9 mouse cellular contexts compared by ENCODE assay signal in genomic region chr5:139388694-139389675, GRCm38 (mm10). TPM values are rescaled to one million over a fixed set of nuclear protein-coding genes. Genes with fewer than 3 reads are reported as not detected.
DNase-seq lines count a peak whose midpoint lies in the region; ATAC-seq and TF ChIP-seq lines count a peak whose summit lies in the region.
"Had no signal": no experiment of that assay in that cellular context is flagged by ENCODE, and none has a peak within 500 bp of the region (broad histone marks: within the 10 kb centered on the region; RNA-seq: fewer than 3 reads in every experiment).

No protein-coding gene starts in this region.

- H3K36me3 ChIP-seq in heart, embryonic 10.5 days, result peaks cover 17% of the 10 kb centered on the region
- H3K36me3 ChIP-seq in MEL (ENCODE audit: control insufficient read depth in 1 of 2, insufficient read depth in 2 of 2, low read length in 2 of 2), result peaks cover 0 to 27% of the 10 kb centered on the region in 2 experiments; a peak in 2 of 4 replicates
- no peaks in the 10 kb centered on the region for H3K36me3 ChIP-seq in forebrain, embryonic 12.5 days (replicated peaks)
- H3K36me3 ChIP-seq in midbrain, embryonic 15.5 days (replicated peaks), result no peaks in the 10 kb centered on the region

- ATAC-seq in forebrain, embryonic 12.5 days (ENCODE audit: low FRiP score), result no peak
- 0 out of 2 replicates have a peak, but pooled peaks have one; percentile 31 for ATAC-seq in midbrain, embryonic 15.5 days (replicated peaks)

- TF ChIP-seq POLR2A in MEL (IDR thresholded peaks at IDR 0.05; ENCODE audit: control insufficient read depth in 1 of 2, insufficient read depth in 1 of 2, low read depth in 1 of 2, low read length in 2 of 2, poor library complexity in 1 of 2), result no peak

- no peak for TF ChIP-seq RAD21 in MEL (IDR thresholded peaks at IDR 0.05; ENCODE audit: low read depth, low read length)

- intact Hi-C loops in heart, postnatal 25 days (cut with DNase I), result no loop called here

- H3K79me2 ChIP-seq in MEL (ENCODE audit: control insufficient read depth, insufficient read depth, low read length, poor library complexity), result peaks cover 5% of the 10 kb centered on the region

- peak overlapping the region; percentile 51 for H3K9ac ChIP-seq in MEL (ENCODE audit: control insufficient read depth, low read depth, low read length, poor library complexity, severe bottlenecking)
- 0 out of 2 replicates have a peak overlapping the region, but pooled peaks have one; percentile 25 for H3K9ac ChIP-seq in forebrain, embryonic 12.5 days
- no peak overlapping the region for H3K9ac ChIP-seq in midbrain, embryonic 15.5 days

- no peak for TF ChIP-seq CTCF in MEL (IDR thresholded peaks at IDR 0.05 in 2 of 3, conservative IDR thresholded peaks at IDR 0.05 in 1 of 3; ENCODE audit: control insufficient read depth in 1 of 3, insufficient read depth in 1 of 3, low read depth in 2 of 3, low read length in 3 of 3, poor library complexity in 1 of 3, severe bottlenecking in 1 of 3)

- 81% methylated on average over 17 of the region's 17 CpGs for WGBS in heart, embryonic 10.5 days
- 82% methylated on average over 17 of the region's 17 CpGs for WGBS in forebrain, embryonic 12.5 days
- WGBS in midbrain, embryonic 15.5 days, result 79% methylated on average over 17 of the region's 17 CpGs

- no peak for DNase-seq in heart, embryonic 10.5 days (ENCODE audit: low spot score)
- no peak for DNase-seq in heart, postnatal 25 days (ENCODE audit: low spot score)
- DNase-seq in MEL (ENCODE audit: low read depth, low spot score), result peak; percentile 87
- DNase-seq in layer of hippocampus, postnatal 14 days (ENCODE audit: low spot score in 2 of 2), result peak; percentile 68 to 73
- no peak for DNase-seq in urinary bladder, postnatal 14 days (ENCODE audit: low spot score)
- DNase-seq in right cerebral cortex, adult 18-20 months, result no peak

- no peaks in the 10 kb centered on the region for H3K9me3 ChIP-seq in heart, embryonic 10.5 days
- H3K9me3 ChIP-seq in MEL (replicated peaks; ENCODE audit: insufficient read depth, low read length), result no peaks in the 10 kb centered on the region
- no peaks in the 10 kb centered on the region for H3K9me3 ChIP-seq in forebrain, embryonic 12.5 days
- H3K9me3 ChIP-seq in midbrain, embryonic 15.5 days, result no peaks in the 10 kb centered on the region

- H3K4me1 ChIP-seq in heart, embryonic 10.5 days, result peaks cover 67% of the 10 kb centered on the region
- H3K4me1 ChIP-seq in MEL (ENCODE audit: control insufficient read depth in 1 of 2, insufficient read depth in 2 of 2, low read length in 2 of 2), result peaks cover 20 to 38% of the 10 kb centered on the region in 2 experiments
- H3K4me1 ChIP-seq in forebrain, embryonic 12.5 days, result peaks cover 7% of the 10 kb centered on the region; the same call in 1 of the 2 replicates
- H3K4me1 ChIP-seq in midbrain, embryonic 15.5 days, result peaks cover 22% of the 10 kb centered on the region

- peak; percentile 95 to 96 for TF ChIP-seq EP300 in MEL (IDR thresholded peaks at IDR 0.05; ENCODE audit: low read depth in 1 of 2, low read length in 2 of 2)

- no peak overlapping the region for H3K4me2 ChIP-seq in forebrain, embryonic 12.5 days
- no peak overlapping the region for H3K4me2 ChIP-seq in midbrain, embryonic 15.5 days

- H3K27ac ChIP-seq in heart, embryonic 10.5 days, result peak overlapping the region; percentile 78
- H3K27ac ChIP-seq in MEL (ENCODE audit: control insufficient read depth, low read depth, low read length), result peak overlapping the region; percentile 91
- peak overlapping the region; percentile 50; the same call in 1 of the 2 replicates for H3K27ac ChIP-seq in forebrain, embryonic 12.5 days
- H3K27ac ChIP-seq in midbrain, embryonic 15.5 days, result peak overlapping the region; percentile 69

- peaks cover 8% of the 10 kb centered on the region; the same call in 1 of the 2 replicates for H3K27me3 ChIP-seq in heart, embryonic 10.5 days (ENCODE audit: insufficient read depth, poor library complexity, severe bottlenecking)
- no peaks in the 10 kb centered on the region for H3K27me3 ChIP-seq in MEL (ENCODE audit: control insufficient read depth in 1 of 2, insufficient read depth in 2 of 2, low read length in 2 of 2)
- H3K27me3 ChIP-seq in forebrain, embryonic 12.5 days, result no peaks in the 10 kb centered on the region
- no peaks in the 10 kb centered on the region for H3K27me3 ChIP-seq in midbrain, embryonic 15.5 days (replicated peaks)
- H3K27me3 ChIP-seq: CH12.LX had no signal

- H3K4me3 ChIP-seq in heart, embryonic 10.5 days, result no peak overlapping the region
- H3K4me3 ChIP-seq in MEL (ENCODE audit: control insufficient read depth in 1 of 2, insufficient read depth in 1 of 2, low read depth in 2 of 2, low read length in 2 of 2), result 0 out of 4 replicates have a peak overlapping the region, but pooled peaks of 1 of the 2 experiments have one; percentile 9
- H3K4me3 ChIP-seq in forebrain, embryonic 12.5 days (replicated peaks), result no peak overlapping the region
- no peak overlapping the region for H3K4me3 ChIP-seq in midbrain, embryonic 15.5 days

TF ChIP-seq in MEL, 35 proteins besides CTCF, POLR2A, EP300 and RAD21 (continues in another document):
- no peak for TF ChIP-seq NELFE (IDR thresholded peaks at IDR 0.05; ENCODE audit: low read depth, low read length)
- TF ChIP-seq ZC3H11A (IDR thresholded peaks at IDR 0.05; ENCODE audit: low read depth, low read length), result no peak
- no peak for TF ChIP-seq MEF2A (IDR thresholded peaks at IDR 0.05; ENCODE audit: extremely low read depth, insufficient replicate concordance, low read depth, low read length, poor library complexity, severe bottlenecking)
- peak; percentile 40; the same call in 1 of the 2 replicates for TF ChIP-seq MYC (IDR thresholded peaks at IDR 0.05; ENCODE audit: low read depth, low read length)
- TF ChIP-seq NRF1 (IDR thresholded peaks at IDR 0.05; ENCODE audit: insufficient read depth, low read depth, low read length, poor library complexity, severe bottlenecking), result 0 out of 2 replicates have a peak, but pooled peaks have one; percentile 4
- TF ChIP-seq GATA1 (IDR thresholded peaks at IDR 0.05; ENCODE audit: low read depth, low read length), result peak; percentile 95
- TF ChIP-seq USF1 (IDR thresholded peaks at IDR 0.05; ENCODE audit: low read depth, low read length), result no peak
- peak; percentile 53; the same call in 1 of the 2 replicates for TF ChIP-seq MYB (IDR thresholded peaks at IDR 0.05; ENCODE audit: low read depth, low read length)
- TF ChIP-seq SIN3A (IDR thresholded peaks at IDR 0.05; ENCODE audit: low read length), result peak; percentile 89

RNA-seq across cellular contexts. Expression of gene Gpr146, which starts 11.5 kb away (rescaled TPM):
- 5.6 and 5.7 TPM in 2 replicates for polyA plus RNA-seq in heart, embryonic 10.5 days (2016; fragmentation: Nextera tagmentation; extraction: Ambion mirVana)
- 10 to 100 TPM; 35.3 to 58.5 TPM for total RNA-seq in heart, postnatal 25 days (2021)
- total RNA-seq in MEL (2012; rRNA removed), result 0.92 and 2.1 TPM in 2 replicates
- polyA plus RNA-seq in MEL (2012; ENCODE audit: insufficient read depth in 1 of 2, insufficient read length in 2 of 2, low read depth in 1 of 2, low replicate concordance in 2 of 2, missing spikeins in 1 of 2), result 1 to 10 TPM in 1 of 2 experiments, not detected in 1; 4.5 TPM
- polyA plus RNA-seq in forebrain, embryonic 12.5 days (2016; fragmentation: Nextera tagmentation; extraction: Ambion mirVana), result 1.2 and 1.4 TPM in 2 replicates
- total RNA-seq in layer of hippocampus, postnatal 14 days (2021), result 10 to 100 TPM; 10.1 to 11.8 TPM
- polyA plus RNA-seq in midbrain, embryonic 15.5 days (2015; fragmentation: Nextera tagmentation; extraction: Ambion mirVana), result 2.5 and 2.7 TPM in 2 replicates

RNA-seq across cellular contexts. Expression of gene C130050O18Rik, which starts 16.1 kb away (rescaled TPM):
- polyA plus RNA-seq in heart, embryonic 10.5 days (2016; fragmentation: Nextera tagmentation; extraction: Ambion mirVana), result 0.28 and 0.45 TPM in 2 replicates
- under 1 TPM; 0.70 to 0.78 TPM for total RNA-seq in heart, postnatal 25 days (2021)
- 0.10 and 0.12 TPM in 2 replicates for total RNA-seq in MEL (2012; rRNA removed)
- polyA plus RNA-seq in MEL (2012; ENCODE audit: insufficient read depth in 1 of 2, insufficient read length in 2 of 2, low read depth in 1 of 2, low replicate concordance in 2 of 2, missing spikeins in 1 of 2), result under 1 TPM in 1 of 2 experiments, not detected in 1; 0.21 TPM
- 0.10 and 0.22 TPM in 2 replicates for polyA plus RNA-seq in forebrain, embryonic 12.5 days (2016; fragmentation: Nextera tagmentation; extraction: Ambion mirVana)
- total RNA-seq in layer of hippocampus, postnatal 14 days (2021), result under 1 TPM; 0.17 to 0.21 TPM
- 0.18 and 0.33 TPM in 2 replicates for polyA plus RNA-seq in midbrain, embryonic 15.5 days (2015; fragmentation: Nextera tagmentation; extraction: Ambion mirVana)
- total RNA-seq: CH12.LX had no signal

RNA-seq across cellular contexts. Expression of gene Gper1, which starts 34.0 kb away (rescaled TPM):
- polyA plus RNA-seq in heart, embryonic 10.5 days (2016; fragmentation: Nextera tagmentation; extraction: Ambion mirVana), result 0.26 and 0.36 TPM in 2 replicates
- total RNA-seq in heart, postnatal 25 days (2021), result 1 to 10 TPM; 1.3 to 2.1 TPM
- 0.07 and 0.15 TPM in 2 replicates for total RNA-seq in MEL (2012; rRNA removed)
- polyA plus RNA-seq in MEL (2012; ENCODE audit: insufficient read depth in 1 of 2, insufficient read length in 2 of 2, low read depth in 1 of 2, low replicate concordance in 2 of 2, missing spikeins in 1 of 2), result under 1 TPM in 1 of 2 experiments, not detected in 1; 0.07 TPM
- 4.1 and 5.2 TPM in 2 replicates for polyA plus RNA-seq in forebrain, embryonic 12.5 days (2016; fragmentation: Nextera tagmentation; extraction: Ambion mirVana)
- 1 to 10 TPM; 3.0 to 3.5 TPM for total RNA-seq in layer of hippocampus, postnatal 14 days (2021)
- polyA plus RNA-seq in midbrain, embryonic 15.5 days (2015; fragmentation: Nextera tagmentation; extraction: Ambion mirVana), result 8.2 and 9.5 TPM in 2 replicates

RNA-seq across cellular contexts. Expression of gene Cyp2w1, which starts 36.6 kb away (rescaled TPM):
- polyA plus RNA-seq in heart, embryonic 10.5 days (2016; fragmentation: Nextera tagmentation; extraction: Ambion mirVana), result not detected in 2 replicates
- not detected for total RNA-seq in heart, postnatal 25 days (2021)
- total RNA-seq in MEL (2012; rRNA removed), result not detected in 2 replicates
- polyA plus RNA-seq in MEL (2012; ENCODE audit: insufficient read depth in 1 of 2, insufficient read length in 2 of 2, low read depth in 1 of 2, low replicate concordance in 2 of 2, missing spikeins in 1 of 2), result not detected
- 0.17 and 0.24 TPM in 2 replicates for polyA plus RNA-seq in forebrain, embryonic 12.5 days (2016; fragmentation: Nextera tagmentation; extraction: Ambion mirVana)
- not detected for total RNA-seq in layer of hippocampus, postnatal 14 days (2021)
- polyA plus RNA-seq in midbrain, embryonic 15.5 days (2015; fragmentation: Nextera tagmentation; extraction: Ambion mirVana), result 0.46 TPM in 1 of 2 replicates, not detected in the other
- total RNA-seq: CH12.LX had no signal

RNA-seq across cellular contexts. Expression of gene Cox19, which starts 37.8 kb away (rescaled TPM):
- 76.3 and 93.2 TPM in 2 replicates for polyA plus RNA-seq in heart, embryonic 10.5 days (2016; fragmentation: Nextera tagmentation; extraction: Ambion mirVana)
- total RNA-seq in heart, postnatal 25 days (2021), result 10 to 100 TPM; 82.2 to 91.1 TPM
- total RNA-seq in MEL (2012; rRNA removed), result 49.1 and 53.0 TPM in 2 replicates
- polyA plus RNA-seq in MEL (2012; ENCODE audit: insufficient read depth in 1 of 2, insufficient read length in 2 of 2, low read depth in 1 of 2, low replicate concordance in 2 of 2, missing spikeins in 1 of 2), result 10 to 100 TPM in 1 of 2 experiments, not detected in 1; 73.2 TPM
- 105 and 117 TPM in 2 replicates for polyA plus RNA-seq in forebrain, embryonic 12.5 days (2016; fragmentation: Nextera tagmentation; extraction: Ambion mirVana)
- 10 to 100 TPM; 73.6 to 79.4 TPM for total RNA-seq in layer of hippocampus, postnatal 14 days (2021)
- 106 and 108 TPM in 2 replicates for polyA plus RNA-seq in midbrain, embryonic 15.5 days (2015; fragmentation: Nextera tagmentation; extraction: Ambion mirVana)

Comparison
In these comparisons a context has a peak if more than half of its experiments do, and no peak if none do; other contexts are left out.
1. DNase-seq: peak in MEL (single experiment) and layer of hippocampus, postnatal 14 days (2 of 2); none in heart, embryonic 10.5 days (single experiment), heart, postnatal 25 days (single experiment), urinary bladder, postnatal 14 days (single experiment) and right cerebral cortex, adult 18-20 months (single experiment).
2. Peak in every context shown above with its lines, with median percentiles within 50 percentile points of each other: H3K27ac ChIP-seq.